Mouse (Mus musculus): ENCODE measurements at regions not wholly inside any gene's neighbourhood (a gene's known extent, or its start where the extent isn't known, plus 50 kb on each side); places are given as distances from the start of the nearest gene placed in this dataset.
"Not testable (repeated sequence)": the region's sequence is repeated elsewhere in the genome, so short reads cannot be mapped to it uniquely, and the experiment has no call there.

DNA sequence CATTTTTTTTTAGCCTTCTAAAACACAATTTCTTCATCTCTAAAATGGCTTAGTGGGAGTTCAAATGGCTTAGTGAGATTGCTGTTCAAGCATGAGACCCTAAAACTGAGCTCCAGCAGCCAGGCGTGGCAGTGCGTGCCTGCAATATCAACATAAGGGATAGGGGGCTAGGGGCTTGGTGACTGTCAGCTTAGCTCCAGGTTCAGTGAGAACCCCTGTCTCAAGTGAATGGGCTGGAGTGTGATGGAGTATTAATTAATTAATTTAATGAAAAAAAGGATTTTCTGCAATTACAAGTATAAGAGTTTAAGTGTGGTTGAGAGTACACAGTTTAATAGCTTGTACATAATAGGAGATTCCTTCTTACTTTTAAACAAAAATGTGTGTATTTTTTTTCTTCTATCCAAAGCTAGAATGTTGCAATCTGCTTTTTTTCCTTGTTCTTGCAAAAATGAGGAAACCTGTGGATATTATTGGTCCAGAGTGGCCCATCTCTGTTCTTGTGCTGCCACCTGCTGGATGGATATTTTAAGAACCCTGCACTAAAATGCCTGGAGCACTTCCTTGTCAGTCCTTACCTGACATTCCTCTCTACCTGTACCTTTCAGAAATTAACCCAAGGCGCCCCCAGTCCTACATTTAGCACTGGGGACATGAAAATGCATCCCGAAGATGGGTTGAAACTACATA, 54.0 kb upstream of the Usp47 start:
- intact Hi-C loops (cut with DNase I): loop anchor here (1.0 to 10.0 kb wide), 6 partner anchors 282 to 922 kb away; no protein-coding TSS in a partner anchor
- DNase-seq: peak; percentile 74 to 89

DNA sequence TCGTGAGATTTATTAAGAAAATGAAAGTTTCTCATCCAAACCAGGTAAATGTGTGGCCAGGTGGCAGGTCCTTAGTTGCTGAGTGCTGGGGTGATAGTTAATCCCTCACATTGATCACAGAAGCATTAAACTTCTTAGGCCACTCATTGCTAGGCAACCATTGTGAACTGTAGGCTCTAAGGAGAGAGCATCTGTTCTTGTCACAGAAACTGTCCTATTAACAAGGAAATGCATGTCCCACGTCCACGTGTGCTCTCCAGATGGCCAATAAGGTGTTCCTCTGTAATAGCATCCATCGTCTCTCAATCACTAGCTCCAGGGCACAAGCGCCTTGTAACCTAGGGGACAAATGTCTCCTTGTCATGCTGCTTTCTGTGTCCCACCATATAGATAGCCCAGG, 55.0 kb upstream of the Usp47 start:
- intact Hi-C loops (cut with DNase I): loop anchor here (1.0 to 10.0 kb wide), 6 partner anchors 186 to 921 kb away; no protein-coding TSS in a partner anchor
- DNase-seq: no peak

DNA sequence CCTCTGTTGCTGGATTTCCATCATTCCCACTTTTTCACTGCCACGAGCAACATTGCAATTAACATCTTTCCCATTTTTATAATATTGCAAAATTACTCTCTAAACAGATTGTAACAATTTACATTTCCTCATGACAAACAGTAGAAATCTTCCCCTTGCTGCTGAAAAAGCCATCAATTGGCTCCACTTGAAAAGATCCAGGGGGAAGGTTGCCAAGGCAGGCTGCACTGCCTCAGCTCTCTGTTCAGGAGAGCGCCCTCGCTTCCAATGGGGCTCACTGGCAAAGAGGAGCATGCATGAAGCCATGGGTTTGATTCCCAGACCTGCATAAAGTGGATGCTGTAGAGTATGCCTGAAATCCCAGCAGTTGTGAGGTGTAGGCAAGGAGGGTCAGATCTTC, 56.6 kb upstream of the Usp47 start:
- DNase-seq: no peak
- intact Hi-C loops (cut with DNase I): loop anchor here (5.0 to 10.0 kb wide), 4 partner anchors 279 to 919 kb away; no protein-coding TSS in a partner anchor

DNA sequence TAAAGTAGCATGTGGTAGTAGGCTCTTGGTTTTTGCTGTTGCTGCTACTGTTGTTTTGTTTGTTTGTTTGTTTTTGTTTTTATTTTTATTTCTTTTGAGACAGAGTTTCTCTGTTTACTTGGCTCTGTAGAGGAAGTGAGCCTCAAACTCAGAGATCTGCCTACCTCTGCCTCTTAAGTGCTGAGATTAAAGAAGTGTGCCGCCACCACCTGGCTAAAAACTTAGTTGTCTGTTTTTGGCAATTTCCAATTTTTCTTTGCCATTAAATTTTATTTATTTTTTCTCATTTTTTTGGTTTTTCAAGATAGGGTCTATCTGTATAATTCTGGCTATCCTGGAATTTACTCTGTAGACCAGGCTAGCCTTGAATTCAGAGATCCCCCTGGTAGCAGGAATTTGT, 59.3 kb upstream of the Usp47 start:
- intact Hi-C loops (cut with DNase I): loop anchor here (10.0 kb wide), 1 partner anchor 379 kb away; no protein-coding TSS in a partner anchor
- DNase-seq: peak in 1 of 2 experiments; percentile 6

DNA sequence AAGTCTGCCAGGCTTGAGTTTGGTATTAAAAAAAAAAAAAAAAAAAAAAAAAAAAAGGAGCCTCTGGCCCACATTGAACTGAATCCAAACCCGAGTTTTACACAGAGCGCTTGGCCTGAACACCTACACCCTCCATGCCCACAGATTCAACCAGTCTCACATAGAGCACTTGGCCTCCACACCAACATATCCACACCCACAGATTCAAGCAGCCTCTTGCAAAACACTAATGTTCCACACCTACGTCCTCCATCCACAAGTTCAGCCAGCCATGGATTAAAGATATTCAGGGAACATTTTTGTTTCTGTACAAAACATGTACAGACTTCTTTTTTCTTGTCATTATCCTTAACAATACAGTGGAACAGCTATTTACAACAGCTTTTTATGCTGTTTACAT, 63.3 kb upstream of the Usp47 start:
- DNase-seq: no peak
- intact Hi-C loops (cut with DNase I): loop anchor here (10.0 kb wide), 1 partner anchor 375 kb away; no protein-coding TSS in a partner anchor

DNA sequence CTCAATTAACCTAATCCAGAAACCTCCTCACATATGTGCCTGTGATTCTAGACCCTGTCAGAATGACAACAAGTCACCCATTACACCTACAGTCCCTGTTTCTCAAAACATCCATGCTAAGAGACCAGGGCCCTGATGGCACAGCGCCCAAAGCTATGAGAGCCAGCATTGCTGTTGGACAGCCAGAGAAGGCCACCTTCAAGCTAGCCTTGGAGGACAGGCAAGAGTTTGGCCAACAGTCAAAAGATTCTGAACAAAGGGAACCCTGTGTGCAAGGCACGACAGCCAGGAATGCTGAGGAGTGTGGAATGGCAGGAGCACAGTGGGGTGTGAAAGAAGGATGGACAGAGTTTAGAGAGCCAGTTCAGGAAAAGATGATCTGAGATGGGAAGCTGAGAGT, 66.6 kb upstream of the Usp47 start:
- DNase-seq: no peak
- intact Hi-C loops (cut with DNase I): no loop called here

DNA sequence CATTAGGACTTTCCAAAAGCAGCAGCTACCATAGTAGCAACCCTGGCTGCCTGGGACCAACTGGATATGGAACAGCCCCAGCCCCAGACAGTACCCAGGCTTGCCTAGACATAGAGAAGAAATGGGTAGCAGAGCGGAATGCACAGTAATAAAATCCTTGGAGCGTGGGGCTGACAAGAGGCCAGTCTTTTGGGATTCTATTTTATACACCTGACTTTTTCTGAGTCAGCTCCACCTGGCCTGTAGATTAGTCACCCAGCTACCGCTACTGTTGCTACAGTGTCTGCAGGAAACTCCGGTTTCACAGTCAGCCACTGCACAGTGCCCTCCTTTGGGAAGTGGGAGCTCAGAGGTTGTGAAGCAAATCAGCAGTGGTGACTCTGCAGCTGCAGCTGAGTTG, 83.7 kb upstream of the Usp47 start:
- DNase-seq: no peak
- intact Hi-C loops (cut with DNase I): no loop called here

DNA sequence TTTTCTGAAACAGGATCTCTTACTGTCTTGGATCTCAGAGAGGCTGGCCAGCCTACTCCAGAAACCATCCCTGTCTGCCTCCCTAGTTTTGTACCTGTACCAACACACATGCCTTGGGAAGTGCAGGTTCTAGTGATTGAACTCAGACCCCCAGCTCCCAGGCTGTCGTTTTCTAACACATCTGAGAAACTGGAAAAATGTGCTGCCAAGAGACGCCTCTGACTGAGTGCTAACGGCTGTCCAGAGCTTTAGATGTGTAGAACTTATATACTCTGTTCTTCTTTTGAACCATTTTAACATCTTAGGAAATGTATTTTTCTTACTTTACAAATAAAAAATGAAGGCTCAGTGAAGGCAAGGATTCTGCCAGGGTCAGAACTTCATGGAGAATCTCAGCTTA, 85.8 kb upstream of the Usp47 start:
- no peak for DNase-seq
- intact Hi-C loops (cut with DNase I): no loop called here

DNA sequence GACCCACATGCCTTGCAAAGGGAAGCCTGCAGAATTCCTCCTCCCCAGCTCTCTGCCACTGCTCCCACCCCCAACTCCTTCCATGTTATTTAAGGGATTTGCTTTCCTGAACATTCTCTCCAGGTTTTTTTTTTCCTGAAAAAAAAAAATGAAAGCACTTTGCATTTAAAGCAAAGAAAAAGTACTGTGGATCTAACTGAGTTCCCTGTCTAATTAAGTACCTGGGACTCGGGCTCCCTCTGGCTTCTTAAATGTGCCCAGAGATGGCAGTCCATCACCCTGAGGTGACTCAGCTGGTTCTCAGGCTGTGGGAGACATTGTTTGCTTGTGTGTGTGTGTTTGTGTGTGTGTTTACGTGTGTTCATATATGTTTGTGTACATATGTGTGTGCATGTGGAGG, 86.2 kb upstream of the Usp47 start:
- intact Hi-C loops (cut with DNase I): no loop called here
- no peak for DNase-seq

DNA sequence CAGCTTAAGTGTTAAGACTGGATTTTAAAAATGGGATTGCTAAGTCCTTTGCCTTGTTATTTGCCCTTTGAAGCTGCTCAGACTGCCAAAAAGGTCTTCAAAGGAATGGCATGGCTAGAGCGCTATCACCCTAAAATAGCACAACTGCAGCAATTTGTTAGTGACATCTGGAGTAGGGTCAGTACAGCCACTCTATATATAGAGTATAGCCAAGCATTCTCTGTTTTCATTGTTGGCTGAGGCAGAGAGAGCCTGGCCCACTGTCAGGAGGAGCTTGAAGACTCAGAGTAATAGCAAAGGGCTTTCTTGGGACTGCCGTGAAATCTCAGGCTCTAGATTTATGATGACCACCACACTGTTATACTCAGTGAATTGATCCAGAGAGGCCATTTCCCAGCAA, 90.6 kb upstream of the Usp47 start:
- DNase-seq: peak; percentile 27 to 42
- intact Hi-C loops (cut with DNase I): no loop called here

DNA sequence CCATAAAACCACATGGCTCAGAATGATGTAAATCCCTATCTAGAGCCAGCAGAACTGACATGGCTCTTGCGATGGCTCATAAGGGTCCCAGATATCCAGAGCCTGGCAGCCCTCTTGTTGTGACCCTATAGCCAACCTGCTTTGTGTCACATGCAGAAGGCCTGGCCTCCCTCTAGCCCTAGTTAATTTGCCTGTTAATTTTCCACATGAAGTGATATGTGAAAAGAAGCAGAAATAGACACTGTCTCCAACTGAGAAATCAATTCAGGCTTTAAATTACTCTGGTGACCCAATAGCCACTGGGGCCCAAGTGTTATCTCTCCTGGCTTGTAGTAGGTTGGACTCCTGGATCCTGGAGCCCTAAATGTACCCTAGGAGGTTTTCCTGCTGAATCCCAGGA, 103.3 kb upstream of the Usp47 start:
- intact Hi-C loops (cut with DNase I): loop anchor here (1.0 kb wide), 1 partner anchor 11 kb away; no protein-coding TSS in a partner anchor
- no peak for DNase-seq

DNA sequence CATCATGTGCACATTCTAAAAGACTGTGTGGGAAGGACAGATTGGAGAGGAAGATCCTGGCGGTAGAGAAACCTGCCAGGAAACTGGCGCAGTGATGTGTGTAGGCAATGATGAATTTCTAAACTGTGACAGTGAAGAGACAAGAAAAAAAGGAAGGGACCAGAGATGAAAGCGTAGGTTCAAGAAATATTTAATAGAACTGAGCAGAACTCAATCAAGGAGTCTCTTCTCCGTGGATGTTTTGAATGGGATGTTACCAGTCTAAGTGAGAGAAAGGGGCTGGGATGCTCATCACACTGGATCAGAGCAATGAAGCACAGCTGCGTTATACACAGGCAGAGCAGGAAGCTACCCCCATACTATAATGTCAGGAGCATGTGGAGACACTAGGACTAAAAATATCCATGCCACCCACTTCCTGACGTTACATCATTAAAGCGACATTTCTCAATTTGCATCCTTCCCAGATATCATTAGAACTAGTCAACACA, 119.5 kb upstream of the Usp47 start:
- no peak for DNase-seq
- intact Hi-C loops (cut with DNase I): no loop called here

DNA sequence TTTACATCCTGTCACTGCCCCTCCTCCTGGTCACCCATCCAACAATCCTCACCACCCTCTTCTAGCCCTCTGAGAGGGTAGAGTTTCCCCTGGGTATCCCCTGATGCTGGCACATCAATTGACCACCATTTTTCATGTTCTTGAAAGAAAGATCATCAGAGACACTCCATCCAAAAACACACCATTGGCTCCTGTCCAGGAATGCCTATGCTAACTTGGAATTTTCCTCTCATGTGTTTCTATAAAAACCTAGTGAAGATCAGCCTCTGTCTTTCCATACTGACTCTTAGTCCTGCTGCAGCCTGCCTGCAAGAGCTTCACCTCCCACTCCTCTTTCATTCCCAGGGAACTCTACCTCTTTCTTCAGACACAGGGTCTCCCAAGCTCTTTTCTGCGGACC, 117.2 kb upstream of the Galnt18 start:
- DNase-seq: no peak
- intact Hi-C loops (cut with DNase I): no loop called here

DNA sequence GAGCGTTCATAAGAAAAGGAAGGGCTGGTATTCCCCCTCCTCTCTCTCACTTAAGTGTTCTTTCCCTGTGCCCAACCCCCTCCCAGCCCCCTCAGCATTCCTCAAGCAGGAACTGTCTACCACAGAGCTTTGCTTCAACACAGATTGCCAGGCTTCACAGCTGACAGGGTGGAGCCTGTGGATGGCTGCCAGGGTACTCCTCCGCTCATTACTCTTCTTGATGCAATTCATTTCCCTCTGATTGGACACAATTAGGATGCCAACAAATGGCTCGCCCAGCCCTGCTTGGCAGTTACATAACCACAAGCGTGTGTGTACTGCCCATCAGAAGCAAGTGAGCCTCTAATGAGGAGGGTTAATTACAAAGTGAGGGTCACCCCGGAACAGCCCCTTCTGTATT, 116.5 kb upstream of the Galnt18 start:
- peak; percentile 67 to 72 for DNase-seq
- intact Hi-C loops (cut with DNase I): no loop called here

DNA sequence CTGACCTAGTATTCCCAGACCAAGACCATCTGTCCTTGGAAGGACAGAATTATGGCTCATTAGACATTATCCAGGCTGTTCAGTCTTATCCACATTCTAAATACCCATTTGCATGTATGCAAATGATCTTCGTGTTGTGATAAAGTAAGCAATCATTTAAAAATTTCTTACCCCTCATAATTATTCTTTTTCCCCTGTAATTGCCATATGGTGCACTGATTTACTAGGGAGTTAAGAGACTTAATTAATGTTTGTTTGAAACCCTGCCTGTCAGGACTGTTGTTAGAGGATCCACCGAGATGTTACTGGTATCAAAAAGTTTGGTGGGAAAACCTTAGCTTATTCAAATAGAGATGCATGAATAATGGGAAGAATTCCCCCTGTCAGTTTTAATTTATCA, 103.2 kb upstream of the Galnt18 start:
- intact Hi-C loops (cut with DNase I): no loop called here
- no peak for DNase-seq

DNA sequence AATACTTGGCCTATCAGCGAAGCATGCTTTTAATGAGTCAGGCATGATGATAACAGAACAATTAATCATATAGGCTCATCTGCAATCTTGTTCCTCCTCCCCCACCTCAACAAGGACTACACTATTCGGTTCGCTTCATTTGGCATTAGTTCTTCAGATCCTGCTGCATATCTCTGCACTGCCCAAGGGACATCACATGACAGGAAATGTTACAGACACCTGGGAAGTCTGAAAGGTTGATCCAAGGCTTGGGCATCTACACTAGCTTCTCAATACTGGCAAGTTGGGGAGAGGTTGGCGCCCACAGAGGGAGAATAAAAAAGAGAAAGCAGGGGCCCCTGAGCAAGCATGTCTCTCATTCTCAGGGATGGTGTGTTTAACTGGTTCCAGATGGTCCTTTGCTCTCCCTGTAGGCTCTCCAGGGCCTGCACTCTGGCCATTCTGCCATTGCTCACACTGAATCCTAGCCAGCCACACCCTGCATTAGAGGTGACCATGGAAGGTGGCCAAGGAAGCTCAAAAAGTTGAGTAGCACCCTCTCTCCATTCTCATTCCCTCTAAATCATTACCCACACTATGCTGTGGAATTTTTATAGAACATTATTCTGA, 100.4 kb upstream of the Galnt18 start:
- peak in 1 of 2 experiments; percentile 10 for DNase-seq

DNA sequence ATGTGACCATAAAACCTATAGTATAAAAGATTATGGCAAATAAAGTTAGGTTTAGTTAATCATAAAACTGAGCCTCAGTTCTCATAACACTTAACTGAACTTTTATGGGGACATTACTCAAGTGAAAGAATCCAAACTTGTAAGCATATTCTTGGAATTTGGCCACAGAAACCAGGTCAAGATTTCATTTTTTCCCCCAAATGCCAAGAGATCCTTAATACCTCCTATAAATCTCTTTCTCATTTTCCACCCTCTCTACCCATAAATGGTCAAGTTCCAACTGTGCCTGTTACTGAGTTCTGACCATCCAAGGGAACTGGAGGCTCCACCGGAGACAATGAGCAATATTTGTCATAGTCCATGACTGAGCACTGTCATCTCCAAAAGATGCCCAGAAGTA, 97.8 kb upstream of the Galnt18 start:
- intact Hi-C loops (cut with DNase I): no loop called here
- DNase-seq: no peak

More for the DNA sequence above, 100.4 kb upstream of the Galnt18 start:
- intact Hi-C loops (cut with DNase I): no loop called here

DNA sequence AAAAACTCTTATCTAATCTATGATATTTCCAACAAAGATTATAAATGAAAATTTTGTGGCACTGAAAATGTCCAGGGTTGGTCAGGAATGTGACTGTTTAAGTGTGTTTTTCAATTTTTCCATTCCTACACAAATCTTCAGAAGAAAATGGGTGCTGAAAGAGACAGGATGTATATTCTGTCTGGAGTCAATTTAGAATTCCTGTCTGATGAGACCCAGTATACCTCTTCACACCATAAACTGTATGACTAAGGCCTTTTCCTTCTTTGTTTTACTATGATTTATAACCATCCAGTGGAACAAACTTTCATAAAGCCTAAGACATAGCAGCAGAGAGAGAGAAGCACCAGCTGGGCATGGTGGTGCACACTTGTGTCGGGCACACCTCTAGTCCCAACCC, 96.2 kb upstream of the Galnt18 start:
- intact Hi-C loops (cut with DNase I): no loop called here
- no peak for DNase-seq

DNA sequence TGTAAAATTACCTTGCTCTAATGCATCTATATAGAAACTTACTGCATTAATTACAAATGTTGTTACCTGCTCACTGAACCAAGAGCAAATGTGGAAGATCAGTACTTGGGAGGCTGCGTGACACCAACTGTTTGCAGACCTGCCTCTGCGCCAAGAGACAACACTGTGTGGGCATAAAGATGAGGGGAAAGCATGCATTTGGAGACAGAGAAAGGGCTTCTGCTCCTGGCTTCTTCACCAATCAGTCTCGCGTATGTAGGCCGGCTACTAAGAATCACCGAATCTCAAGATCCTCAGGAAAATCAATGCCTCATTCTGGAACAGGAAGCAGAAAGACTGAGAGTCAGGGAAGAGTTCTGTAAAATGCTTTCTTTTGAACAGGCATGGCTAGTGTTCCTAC, 89.6 kb upstream of the Galnt18 start:
- no peak for DNase-seq
- intact Hi-C loops (cut with DNase I): no loop called here

DNA sequence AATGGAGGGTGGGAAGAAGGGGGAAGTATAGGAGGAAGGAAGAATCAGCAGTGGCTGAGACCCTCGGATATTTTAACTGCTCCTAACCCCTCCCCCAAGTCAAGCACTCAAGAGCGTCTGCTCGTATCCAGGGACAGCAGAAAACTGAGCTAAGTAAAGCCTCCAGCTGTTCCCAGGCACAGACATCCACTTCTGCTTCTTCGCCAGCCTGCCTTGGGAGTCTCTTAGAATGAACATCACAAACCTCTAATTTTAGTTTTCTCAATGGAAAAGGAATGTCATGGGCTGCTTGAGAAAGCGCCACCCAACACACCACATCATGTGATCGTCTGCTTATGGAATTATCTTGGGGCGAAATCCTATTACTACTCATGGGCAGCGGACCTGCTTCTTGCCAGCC, 83.3 kb upstream of the Galnt18 start:
- DNase-seq: no peak
- intact Hi-C loops (cut with DNase I): no loop called here

DNA sequence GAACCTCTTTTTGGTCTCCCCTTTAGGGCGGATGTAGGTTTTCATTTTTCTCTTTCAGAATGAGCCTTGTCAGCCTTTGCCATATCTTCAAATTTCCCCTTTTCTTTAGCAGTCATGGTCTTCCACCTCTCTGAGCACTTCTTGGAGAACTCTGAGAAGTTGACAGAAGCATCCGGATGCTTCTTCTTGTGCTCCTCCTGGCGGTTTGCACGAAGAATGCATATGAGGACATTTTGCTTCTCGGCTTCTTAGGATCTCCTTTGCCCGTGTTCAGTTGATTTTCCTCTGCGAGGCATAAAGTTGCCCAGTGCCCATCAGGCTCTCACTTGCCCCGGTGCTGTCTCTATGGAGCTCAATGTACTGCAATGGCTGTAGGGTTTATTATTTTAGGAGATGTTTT, 78.5 kb upstream of the Galnt18 start:
- intact Hi-C loops (cut with DNase I); DNase-seq: not testable (repeated sequence)

DNA sequence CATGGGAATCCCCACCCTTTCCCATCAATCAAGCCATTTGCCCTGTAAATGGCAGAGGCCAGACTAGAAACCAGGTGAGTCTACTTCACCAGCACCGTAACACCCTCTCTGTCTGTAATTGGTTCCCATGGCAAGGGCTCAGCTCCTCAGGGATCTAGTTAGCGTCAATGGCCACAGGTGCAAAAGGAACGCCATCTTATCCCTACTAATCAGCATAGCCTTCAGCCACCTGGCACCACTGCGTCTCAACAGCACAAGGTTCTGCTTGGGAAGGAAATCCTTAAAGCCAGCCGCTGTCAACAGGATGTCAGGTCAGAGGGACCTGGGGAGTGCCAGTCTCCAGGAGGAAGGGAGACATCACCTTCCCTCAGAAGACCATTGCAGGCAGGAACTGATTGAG, 77.2 kb upstream of the Galnt18 start:
- intact Hi-C loops (cut with DNase I): loop anchor here (2.0 kb wide), 1 partner anchor 74 kb away; no protein-coding TSS in a partner anchor
- no peak for DNase-seq
